Mouse (Mus musculus): ENCODE measurements around the gene Zfp40.
"Not testable (repeated sequence)": the region's sequence is repeated elsewhere in the genome, so short reads cannot be mapped to it uniquely, and the experiment has no call there.

The Zfp40 gene

DNA sequence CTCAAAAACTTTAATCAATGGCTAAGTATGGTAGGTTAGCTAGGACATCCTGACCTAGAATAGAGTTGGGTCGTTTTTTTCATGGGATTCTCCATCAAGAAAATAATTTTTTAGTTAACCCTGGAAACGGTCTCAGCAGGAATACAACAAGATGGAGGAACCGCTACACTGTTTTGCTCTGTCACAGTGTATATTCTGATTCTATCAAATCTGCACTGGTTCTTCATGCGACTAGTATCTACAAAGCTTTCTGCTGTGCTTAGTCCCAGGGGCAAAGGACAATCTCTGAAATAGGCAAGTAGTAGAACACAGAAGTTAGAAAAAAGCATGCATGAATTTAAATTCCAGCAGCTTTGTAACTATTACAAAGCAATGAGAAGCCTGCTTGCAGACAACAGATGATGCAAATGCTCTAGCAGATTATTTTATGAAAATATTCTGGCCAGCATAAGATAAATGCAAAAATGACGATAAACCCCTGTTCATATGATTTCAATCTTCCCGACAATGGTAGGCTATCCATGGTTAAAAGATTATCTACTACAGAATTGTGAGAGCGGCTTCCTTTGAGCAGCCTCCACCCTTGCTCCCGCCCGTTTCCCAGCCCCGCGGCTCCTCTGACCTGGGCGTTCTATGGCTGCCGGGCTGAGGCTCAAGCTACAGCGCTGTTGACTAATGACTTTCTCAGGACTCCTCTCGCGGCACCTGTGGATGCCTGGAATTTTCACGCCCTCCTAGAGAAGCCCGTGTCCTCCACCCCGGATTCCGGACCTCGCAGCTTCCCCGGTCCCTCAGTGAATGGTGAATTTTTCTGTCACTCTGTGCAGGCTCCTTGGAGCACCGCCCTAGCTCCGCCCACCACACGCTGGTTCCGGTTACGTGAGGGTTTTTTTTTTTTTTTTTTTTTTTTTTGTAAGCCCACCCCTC is at the start of gene Zfp40:
Gene Zfp40 (minus strand): TSS at position 800 of the 927 bp plus-strand sequence.
- DNase-seq (ENCODE audit: low spot score) = peak; percentile 73

DNA sequence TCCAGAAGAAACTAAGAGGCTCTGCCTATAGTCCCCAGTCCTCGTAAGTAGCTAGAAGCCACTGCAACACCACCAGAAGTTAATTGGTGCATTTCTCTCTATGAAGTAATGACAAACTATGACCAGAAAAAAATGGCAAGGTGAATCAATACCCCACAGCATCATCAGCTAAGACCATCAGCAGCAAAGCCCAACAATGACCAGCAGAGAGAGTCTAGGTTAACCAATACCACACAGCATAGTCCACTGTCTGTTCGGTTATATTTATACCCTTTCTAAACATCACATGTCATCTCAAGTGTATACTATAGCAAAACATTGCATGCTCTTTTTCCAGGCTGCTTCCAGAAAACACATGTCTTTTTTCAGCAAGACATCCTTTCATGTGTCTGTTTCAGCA is 25.3 kb upstream of the Zfp40 start:
- no peak for DNase-seq (ENCODE audit: low spot score)

DNA sequence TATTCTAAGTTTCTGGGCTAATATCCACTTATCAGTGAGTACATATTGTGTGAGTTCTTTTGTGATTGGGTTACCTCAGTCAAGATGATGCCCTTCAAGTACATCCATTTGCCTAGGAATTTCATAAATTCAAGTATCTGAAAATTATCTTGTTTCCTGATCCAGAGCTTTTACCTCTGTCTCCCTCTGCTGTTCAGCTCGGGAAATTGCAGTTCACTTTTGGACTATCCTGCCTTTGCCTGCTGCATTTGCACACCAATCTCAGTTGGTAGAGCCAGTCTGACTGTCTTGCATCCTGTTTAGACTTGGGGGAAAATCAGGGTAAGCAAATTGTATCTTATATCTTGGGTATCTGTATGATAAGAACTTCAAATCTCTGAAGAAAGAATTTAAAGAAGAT is 6.8 kb upstream of the Zfp40 start:
- DNase-seq (ENCODE audit: low spot score) = not testable (repeated sequence)

DNA sequence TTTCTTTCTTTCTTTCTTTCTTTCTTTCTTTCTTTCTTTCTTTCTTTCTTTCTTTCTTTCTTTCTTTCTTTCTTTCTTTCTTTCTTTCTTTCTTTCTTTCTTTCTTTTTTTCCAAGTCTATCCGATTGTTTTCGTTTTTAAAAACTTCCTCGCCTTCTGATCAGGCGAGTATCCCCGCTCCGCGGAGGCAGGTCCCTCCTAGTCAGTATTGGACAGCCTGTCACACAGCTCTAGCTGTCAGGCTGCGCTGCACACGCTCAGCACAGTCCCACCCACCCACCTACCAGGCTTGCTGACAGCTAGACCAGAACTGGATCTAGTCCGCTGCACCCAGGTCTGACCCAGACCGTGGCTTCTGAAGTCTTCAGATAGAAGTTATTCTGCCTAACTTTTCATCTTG is 389 bp upstream of the Zfp40 start:
- DNase-seq (ENCODE audit: low spot score) = no peak

DNA sequence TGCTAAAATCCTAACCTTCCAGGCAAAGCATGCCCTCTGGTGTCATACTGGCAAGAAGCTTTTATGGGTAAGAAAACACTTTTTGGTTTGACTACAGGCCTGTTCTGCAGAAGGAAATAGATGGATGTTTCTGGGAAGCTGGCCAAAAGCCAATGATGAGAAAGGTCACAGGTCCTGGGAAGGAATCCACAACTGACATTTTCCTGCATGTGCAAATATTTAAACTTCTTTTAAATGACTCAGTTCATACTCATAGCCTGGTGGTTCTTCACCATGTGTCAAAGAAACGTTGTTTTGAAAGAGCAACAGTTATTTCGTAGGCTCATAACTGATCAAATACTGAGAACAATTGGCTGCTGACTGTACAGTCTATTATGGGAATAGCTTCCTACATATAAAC is 5.4 kb downstream of the Zfp40 start:
- no peak for DNase-seq (ENCODE audit: low spot score)
